Mouse (Mus musculus) liver, adult 2 months (tissue): ENCODE measurements around the gene Stox2.

Source experiments
- CTCF ChIP-seq: fragments of 200-500 bp; IDR thresholded peaks from 2 replicates; pipeline ENCODE4 v1.5.1; 2011; ENCODE audit warnings: low read depth, low read length, control low read depth
- POLR2A ChIP-seq: fragments of 200-500 bp; IDR thresholded peaks from 2 replicates; pipeline ENCODE4 v1.6.1; 2011; ENCODE audit warnings: low read length, control low read depth; ENCODE audit not compliant: insufficient read depth; ENCODE audit errors: extremely low read depth

- TF ChIP-seq CTCF (no peak), POLR2A (no peak)
Observed at GRCm38 (mm10) chr8:47245116-47245515, 201.0 kb downstream of the Stox2 start.
